Mouse (Mus musculus) hindbrain, postnatal 0 days (tissue): ENCODE data around the gene Xrcc6. TPM values are rescaled to one million over a fixed set of nuclear protein-coding genes. Genes with fewer than 3 reads are reported as not detected.

Experiments used
- ATAC-seq: fragments of 200-750 bp; cut with Nextera tagmentation; 2 replicates; pipeline ENCODE4 v1.8.0; 2017; ENCODE audit warnings: mild to moderate bottlenecking, moderate TSS enrichment, moderate library complexity
- DNase-seq: peaks from one replicate; pipeline ENCODE4 v3.0.0-alpha.2; 2015; ENCODE audit warnings: low spot score
- H3K27ac ChIP-seq: fragments of 300-500 bp; sonication (generic); 2 replicates; pipeline ENCODE4 v1.5.1; 2014; ENCODE audit warnings: mild to moderate bottlenecking
- H3K27me3 ChIP-seq: fragments of 300-500 bp; sonication (generic); 2 replicates; pipeline ENCODE4 v1.6.1; 2014; ENCODE audit warnings: low read length, mixed read lengths; ENCODE audit not compliant: insufficient read depth
- H3K36me3 ChIP-seq: fragments of 300-500 bp; sonication (generic); 2 replicates; pipeline ENCODE4 v1.6.1; 2014; ENCODE audit warnings: low read length, mixed read lengths; ENCODE audit not compliant: insufficient read depth
- H3K4me1 ChIP-seq: fragments of 300-500 bp; sonication (generic); 2 replicates; pipeline ENCODE4 v1.6.1; 2014; ENCODE audit warnings: antibody characterized with exemption, low read length, mixed read lengths; ENCODE audit not compliant: insufficient read depth
- H3K4me2 ChIP-seq: fragments of 300-500 bp; sonication (generic); 2 replicates; pipeline ENCODE4 v1.6.1; 2014; ENCODE audit warnings: low read depth, mild to moderate bottlenecking, low read length, moderate library complexity, mixed read lengths
- H3K4me3 ChIP-seq: fragments of 300-500 bp; sonication (generic); 2 replicates; pipeline ENCODE4 v1.5.1; 2014; ENCODE audit warnings: low read length
- H3K9ac ChIP-seq: fragments of 300-500 bp; sonication (generic); replicated peaks from 2 replicates; pipeline ENCODE4 v1.6.1; 2014; ENCODE audit warnings: mild to moderate bottlenecking, low read length, moderate library complexity, mixed read lengths
- H3K9me3 ChIP-seq: fragments of 300-500 bp; sonication (generic); 2 replicates; pipeline ENCODE4 v1.6.1; 2016; ENCODE audit warnings: low read length, mixed read lengths
- CTCF ChIP-seq: IDR thresholded peaks from 2 replicates; pipeline ENCODE4 v1.5.1; 2016; ENCODE audit warnings: antibody characterized with exemption, control low read depth, low read depth
- WGBS: fragments of 180-500 bp; shearing (Covaris S2); extraction: QIAGEN DNeasy Blood & Tissue Kit; methylation state at CpG from one replicate; pipeline ENCODE4 v1.1.7; 2014; 5-methylcytosine and 5-hydroxymethylcytosine counted together
- polyA plus RNA-seq: library from polyadenylated mRNA; unstranded; fragments of >200 nt; fragmentation: Nextera tagmentation; extraction: Ambion mirVana; gene quantifications from 2 replicates; pipeline ENCODE4 v1.2.1, GENCODE M21; 2015
- total RNA-seq: library from RNA; depleted of rRNA; stranded (reverse); fragments of >200 nt; gene quantifications from 2 replicates; pipeline ENCODE4 v1.2.3, GENCODE M21; 2014; rRNA removed

Gene Xrcc6
- 18.5 and 20.1 TPM in 2 replicates for total RNA-seq
- polyA plus RNA-seq = 30.9 and 35.3 TPM in 2 replicates

- no peak for ATAC-seq
- TF ChIP-seq CTCF = no peak
- WGBS = 80% methylated on average over 3 of the region's 3 CpGs
Measured at GRCm38 (mm10) chr15:81987646-81988045, at the start of gene Xrcc6. TSS of gene Xrcc6 (plus strand) at chr15:81987835.

DNA sequence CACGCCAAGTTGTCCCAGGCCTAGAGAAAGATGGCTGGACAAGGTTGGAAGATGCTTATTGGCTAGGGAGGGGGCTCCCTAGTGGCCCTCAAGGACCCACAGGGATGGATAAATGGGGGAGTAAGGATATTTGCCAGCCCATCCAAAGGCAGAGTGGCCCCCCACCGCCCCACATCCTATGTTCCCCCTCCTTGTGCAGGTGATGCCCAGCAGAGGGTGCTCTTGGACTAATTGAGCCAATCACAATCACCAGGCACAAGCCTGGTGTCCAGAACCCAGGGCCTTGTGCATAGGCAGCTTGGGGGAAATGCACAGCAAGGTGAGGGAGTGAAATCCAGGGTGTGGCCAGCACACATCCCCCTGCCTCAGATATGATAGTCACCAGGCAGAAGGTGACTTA is 49.4 kb upstream of the Xrcc6 start:
- DNase-seq (peak; percentile 81), ATAC-seq (no peak)
- TF ChIP-seq CTCF = peak; percentile 78
- Histone ChIP-seq H3K4me1 (peaks cover 14% of the 10 kb centered on the region), H3K9me3 (no peaks in the 10 kb centered on the region), H3K27me3 (no peaks in the 10 kb centered on the region), H3K27ac (peak overlapping the region; percentile 93), H3K36me3 (no peaks in the 10 kb centered on the region), H3K4me3 (peak overlapping the region; percentile 58), H3K9ac (peak overlapping the region; percentile 82), H3K4me2 (peak overlapping the region; percentile 60)
- WGBS = 29% methylated on average over 2 of the region's 2 CpGs

More at GRCm38 (mm10) chr15:81987646-81988045, at the start of gene Xrcc6:
- Histone ChIP-seq H3K27me3 (no peaks in the 10 kb centered on the region), H3K36me3 (0 out of 2 replicates have a peak, but pooled peaks cover 2% of the 10 kb centered on the region), H3K9ac (no peak within 1 kb of the TSS), H3K4me2 (no peak within 1 kb of the TSS), H3K4me3 (no peak within 1 kb of the TSS), H3K4me1 (no peaks in the 10 kb centered on the region), H3K9me3 (no peaks in the 10 kb centered on the region), H3K27ac (no peak within 1 kb of the TSS)
- DNase-seq = no peak

DNA sequence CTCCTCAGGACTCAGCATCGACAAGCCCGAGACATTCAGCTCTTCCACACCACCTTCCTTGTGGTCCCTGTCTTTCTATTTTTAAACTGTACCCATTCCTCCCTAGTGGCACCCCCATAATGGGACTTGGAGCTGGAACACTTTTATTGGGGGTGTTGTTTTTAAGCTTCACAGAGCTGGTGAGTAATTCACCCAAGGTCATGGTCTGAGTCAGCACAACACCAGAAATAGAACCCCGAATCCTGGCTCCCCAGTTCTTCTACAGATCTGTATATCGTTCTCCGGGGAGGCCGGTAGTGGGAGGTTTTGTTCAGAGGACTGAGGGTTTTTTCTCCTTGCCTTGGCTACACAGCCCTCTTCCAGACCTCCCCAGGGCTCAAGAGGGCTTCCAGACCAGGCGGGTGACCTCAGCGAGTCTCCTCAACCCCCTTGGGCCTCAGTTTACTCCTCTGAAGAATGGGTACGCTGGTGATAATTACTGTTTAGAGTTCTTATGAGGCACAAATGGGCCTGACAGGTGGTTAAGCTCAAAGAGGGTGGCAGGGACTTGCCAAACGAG is 48.4 kb upstream of the Xrcc6 start:
- ATAC-seq (no peak), DNase-seq (no peak)
- Histone ChIP-seq H3K4me3 (no peak overlapping the region), H3K27ac (peak overlapping the region; percentile 93; the same call in 1 of the 2 replicates), H3K36me3 (no peaks in the 10 kb centered on the region), H3K9me3 (no peaks in the 10 kb centered on the region), H3K4me1 (peaks cover 14% of the 10 kb centered on the region), H3K27me3 (no peaks in the 10 kb centered on the region), H3K9ac (no peak overlapping the region), H3K4me2 (peak overlapping the region; percentile 60)
- no peak for TF ChIP-seq CTCF
- 88% methylated on average over 10 of the region's 10 CpGs for whole genome bisulfite sequencing

- 96% methylated on average over 4 of the region's 4 CpGs for WGBS
- Histone ChIP-seq H3K36me3 (no peaks in the 10 kb centered on the region), H3K4me1 (peaks cover 14% of the 10 kb centered on the region), H3K9ac (no peak overlapping the region), H3K9me3 (no peaks in the 10 kb centered on the region), H3K4me2 (no peak overlapping the region), H3K27ac (no peak overlapping the region), H3K4me3 (no peak overlapping the region), H3K27me3 (no peaks in the 10 kb centered on the region)
- DNase-seq = no peak
- ATAC-seq = no peak
- TF ChIP-seq CTCF = no peak
Measured at GRCm38 (mm10) chr15:81939774-81940173, 47.9 kb upstream of the Xrcc6 start.

- WGBS = 91% methylated on average over 5 of the region's 5 CpGs
- no peak overlapping the region for H3K9ac ChIP-seq
- H3K9me3 ChIP-seq = no peaks in the 10 kb centered on the region
- no peaks in the 10 kb centered on the region for H3K27me3 ChIP-seq
- no peak overlapping the region for H3K27ac ChIP-seq
- peaks cover 14% of the 10 kb centered on the region for H3K4me1 ChIP-seq
- DNase-seq = no peak
- TF ChIP-seq CTCF = no peak
- no peaks in the 10 kb centered on the region for H3K36me3 ChIP-seq
- no peak overlapping the region for H3K4me2 ChIP-seq
- no peak for ATAC-seq
- H3K4me3 ChIP-seq = no peak overlapping the region
Measured at GRCm38 (mm10) chr15:81940219-81940618, 47.4 kb upstream of the Xrcc6 start.

DNA sequence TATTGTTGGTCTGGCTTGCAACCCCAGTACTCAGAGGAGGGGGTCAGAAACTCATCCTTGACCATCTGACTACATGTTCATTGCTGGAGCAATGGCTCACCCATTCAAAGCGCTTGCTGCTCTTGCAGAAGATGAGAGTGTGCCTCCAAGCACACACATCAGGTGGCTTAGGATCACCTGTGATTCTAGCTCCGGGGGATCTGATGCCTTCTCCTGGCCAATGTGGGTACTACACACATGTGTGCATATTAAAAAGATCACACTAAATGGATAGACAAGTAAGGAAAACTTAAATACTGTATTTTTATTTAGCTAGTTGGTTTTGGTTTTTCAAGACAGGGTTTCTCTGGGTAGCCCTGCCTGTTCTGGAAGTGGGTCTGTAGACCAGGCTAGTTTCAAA is 46.6 kb upstream of the Xrcc6 start:
- Histone ChIP-seq H3K36me3 (no peaks in the 10 kb centered on the region), H3K4me2 (no peak overlapping the region), H3K27ac (no peak overlapping the region), H3K4me3 (no peak overlapping the region), H3K9me3 (no peaks in the 10 kb centered on the region), H3K27me3 (no peaks in the 10 kb centered on the region), H3K9ac (no peak overlapping the region), H3K4me1 (peaks cover 12% of the 10 kb centered on the region)
- WGBS = 97% methylated on average over 2 of the region's 2 CpGs
- ATAC-seq = no peak
- no peak for DNase-seq
- TF ChIP-seq CTCF = peak; percentile 45

DNA sequence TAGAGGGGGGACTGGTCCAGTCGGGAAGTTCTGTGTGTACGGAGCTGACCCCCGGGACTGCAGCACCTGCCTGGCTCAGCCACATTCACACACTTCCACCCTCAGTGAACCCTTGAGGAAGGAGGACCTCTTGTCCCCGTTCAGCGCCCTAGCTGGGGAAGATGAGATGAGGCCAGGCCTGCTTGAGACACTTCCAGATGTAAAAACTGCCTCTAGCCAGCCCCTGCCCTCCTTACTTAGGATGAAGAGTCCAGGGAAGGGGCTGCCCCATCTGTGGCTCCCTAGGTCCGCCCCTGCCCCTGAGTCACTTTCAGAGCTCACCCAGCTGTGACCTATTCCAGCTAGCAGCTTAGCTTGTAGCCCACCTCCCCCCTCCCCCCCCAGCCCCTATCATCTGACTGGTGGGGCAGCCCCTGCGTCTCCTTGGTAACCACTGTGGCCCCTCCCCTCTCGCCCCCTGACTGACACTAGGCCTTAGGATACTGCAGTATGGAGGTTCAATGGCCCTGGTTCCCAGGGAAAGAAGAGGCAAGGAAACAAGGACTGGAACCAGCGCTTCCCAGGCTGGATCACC is 44.4 kb upstream of the Xrcc6 start:
- Histone ChIP-seq H3K36me3 (peaks cover 7% of the 10 kb centered on the region; the same call in 1 of the 2 replicates), H3K27me3 (no peaks in the 10 kb centered on the region), H3K4me3 (no peak overlapping the region), H3K4me1 (0 out of 2 replicates have a peak, but pooled peaks cover under 1% of the 10 kb centered on the region), H3K27ac (no peak overlapping the region), H3K9ac (no peak overlapping the region), H3K9me3 (no peaks in the 10 kb centered on the region), H3K4me2 (no peak overlapping the region)
- no peak for TF ChIP-seq CTCF
- 7% methylated on average over 9 of the region's 9 CpGs for WGBS
- DNase-seq = no peak
- ATAC-seq = peak; percentile 50; the same call in 1 of the 2 replicates
